Mouse (Mus musculus): ENCODE measurements around the gene Olfr1180. TPM values are rescaled to one million over a fixed set of nuclear protein-coding genes. Genes with fewer than 3 reads are reported as not detected.
"Not testable (repeated sequence)": the region's sequence is repeated elsewhere in the genome, so short reads cannot be mapped to it uniquely, and the experiment has no call there.

The Olfr1180 gene
- polyA plus RNA-seq (2014; fragmentation: Nextera tagmentation; extraction: Ambion mirVana), result not detected in 2 replicates

DNA sequence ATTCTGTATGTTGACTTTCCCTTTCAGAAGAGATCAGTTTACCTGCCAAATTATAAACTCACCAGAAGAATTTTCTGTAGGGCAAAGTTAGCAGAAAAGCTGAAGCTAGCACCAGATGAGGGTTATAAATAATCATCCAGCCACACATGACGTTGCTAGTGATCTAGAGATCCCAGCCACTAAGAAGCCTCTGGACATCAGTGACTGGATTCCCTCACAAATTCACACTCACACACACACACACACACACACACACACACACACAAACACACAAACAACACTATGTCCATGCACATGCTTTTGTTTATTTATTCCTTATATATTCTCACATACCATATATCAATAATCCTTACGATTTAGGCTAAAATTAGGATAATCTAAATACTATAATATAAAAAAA lies at the start of gene Olfr1180:
Gene Olfr1180 (minus strand): TSS at position 101 of the 400 bp plus-strand sequence.
- Histone ChIP-seq H3K4me3 (ENCODE audit: low read depth, low read length) (no peak within 1 kb of the TSS), H3K4me2 (ENCODE audit: low read depth, low read length) (no peak within 1 kb of the TSS), H3K4me1 (ENCODE audit: control insufficient read depth, insufficient read depth, low read length) (no peaks in the 10 kb centered on the region), H3K9ac (replicated peaks; ENCODE audit: low read length) (no peak within 1 kb of the TSS), H3K36me3 (replicated peaks; ENCODE audit: control insufficient read depth, insufficient read depth, low read depth, low read length) (no peaks in the 10 kb centered on the region), H3K27ac (replicated peaks; ENCODE audit: low read depth, low read length) (no peak within 1 kb of the TSS), H3K27me3 (ENCODE audit: control insufficient read depth, insufficient read depth, low read length) (no peaks in the 10 kb centered on the region), H3K9me3 (replicated peaks; ENCODE audit: control insufficient read depth, low read length) (no peaks in the 10 kb centered on the region)
- DNase-seq (ENCODE audit: low spot score) (no peak), ATAC-seq (replicated peaks; ENCODE audit: insufficient number of reproducible peaks, low FRiP score, low TSS enrichment, low read depth) (no peak)
- 79% methylated on average over 2 of the region's 2 CpGs for WGBS

DNA sequence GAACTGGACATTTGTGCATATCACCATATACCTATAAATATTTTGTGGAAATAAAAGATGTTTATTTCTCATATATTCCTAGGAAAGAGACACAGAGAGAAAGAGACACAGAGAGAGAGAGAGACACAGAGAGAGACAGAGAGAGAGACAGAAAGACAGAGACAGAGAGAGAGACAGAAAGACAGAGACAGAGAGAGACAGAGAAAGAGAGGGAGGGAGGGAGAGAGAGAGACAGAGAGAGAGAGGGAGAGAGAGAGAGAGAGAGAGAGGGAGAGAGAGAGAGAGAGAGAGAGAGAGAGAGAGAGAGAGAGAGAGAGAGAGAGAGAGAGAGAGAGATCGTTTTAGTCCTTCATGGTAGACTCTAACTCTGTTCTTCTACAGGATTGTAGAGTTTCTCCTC lies 35.6 kb upstream of the Olfr1180 start, which contains the start of gene Olfr1183:
Gene Olfr1183 (plus strand): TSS at position 301 of the 400 bp plus-strand sequence.
- not testable (repeated sequence) for H3K9me3 ChIP-seq (replicated peaks; ENCODE audit: control insufficient read depth, low read length); H3K27me3 ChIP-seq (ENCODE audit: control insufficient read depth, insufficient read depth, low read length); DNase-seq (ENCODE audit: low spot score); H3K27ac ChIP-seq (replicated peaks; ENCODE audit: low read depth, low read length); H3K9ac ChIP-seq (replicated peaks; ENCODE audit: low read length); H3K4me3 ChIP-seq (ENCODE audit: low read depth, low read length); H3K36me3 ChIP-seq (replicated peaks; ENCODE audit: control insufficient read depth, insufficient read depth, low read depth, low read length); ATAC-seq (replicated peaks; ENCODE audit: insufficient number of reproducible peaks, low FRiP score, low TSS enrichment, low read depth); H3K4me1 ChIP-seq (ENCODE audit: control insufficient read depth, insufficient read depth, low read length); H3K4me2 ChIP-seq (ENCODE audit: low read depth, low read length)
- 85% methylated on average over 1 of the region's 1 CpGs for WGBS

DNA sequence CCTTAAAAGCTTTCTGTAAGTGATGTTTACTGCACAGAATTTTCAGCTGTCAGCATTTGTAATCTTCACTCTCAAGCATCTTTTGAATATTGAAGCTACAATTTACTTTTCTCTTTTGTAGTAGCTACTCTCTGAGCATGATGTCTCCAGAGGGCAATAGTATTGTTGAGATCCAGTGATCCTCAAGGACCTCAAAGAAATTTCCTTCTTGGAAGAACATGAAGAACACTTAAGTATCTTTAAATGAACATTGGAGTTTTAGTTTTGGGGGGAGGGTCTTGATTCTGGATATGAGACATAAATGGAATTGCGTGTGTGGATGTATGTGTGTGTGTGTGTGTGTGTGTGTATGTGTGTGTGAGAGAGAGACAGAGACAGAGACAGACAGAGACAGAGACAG lies 30.1 kb upstream of the Olfr1180 start, which contains the start of gene Gm13757:
Gene Gm13757 (minus strand): TSS at position 101 of the 400 bp plus-strand sequence.
- H3K36me3 ChIP-seq (replicated peaks; ENCODE audit: control insufficient read depth, insufficient read depth, low read depth, low read length), result no peaks in the 10 kb centered on the region
- no peak within 1 kb of the TSS for H3K4me2 ChIP-seq (ENCODE audit: low read depth, low read length)
- H3K9me3 ChIP-seq (replicated peaks; ENCODE audit: control insufficient read depth, low read length), result no peaks in the 10 kb centered on the region
- ATAC-seq (replicated peaks; ENCODE audit: insufficient number of reproducible peaks, low FRiP score, low TSS enrichment, low read depth) (no peak), DNase-seq (ENCODE audit: low spot score) (no peak)
- WGBS, result 92% methylated on average over 1 of the region's 1 CpGs
- H3K27me3 ChIP-seq (ENCODE audit: control insufficient read depth, insufficient read depth, low read length), result no peaks in the 10 kb centered on the region
- H3K27ac ChIP-seq (replicated peaks; ENCODE audit: low read depth, low read length), result no peak within 1 kb of the TSS
- H3K4me3 ChIP-seq (ENCODE audit: low read depth, low read length), result no peak within 1 kb of the TSS
- no peak within 1 kb of the TSS for H3K9ac ChIP-seq (replicated peaks; ENCODE audit: low read length)
- no peaks in the 10 kb centered on the region for H3K4me1 ChIP-seq (ENCODE audit: control insufficient read depth, insufficient read depth, low read length)

DNA sequence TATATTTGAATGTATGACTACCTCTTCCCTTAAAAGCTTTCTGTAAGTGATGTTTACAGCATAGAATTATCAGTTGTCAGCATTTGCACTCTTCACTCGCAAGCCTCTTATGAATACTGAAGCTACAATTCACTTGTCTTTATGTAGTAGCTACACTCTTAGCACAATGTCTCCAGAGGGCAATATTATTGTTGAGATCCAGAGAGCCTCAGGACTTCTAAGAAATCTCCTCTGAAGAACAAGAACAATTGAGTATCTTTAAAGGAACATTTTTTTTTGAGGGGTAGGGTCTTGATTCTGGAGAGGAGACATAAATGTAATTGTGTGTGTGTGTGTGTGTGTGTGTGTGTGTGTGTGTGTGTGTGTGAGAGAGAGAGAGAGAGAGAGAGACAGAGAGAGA lies 7.1 kb upstream of the Olfr1180 start, which contains the start of gene Olfr1181:
Gene Olfr1181 (minus strand): TSS at position 101 of the 400 bp plus-strand sequence.
- Histone ChIP-seq H3K27me3 (ENCODE audit: control insufficient read depth, insufficient read depth, low read length) (no peaks in the 10 kb centered on the region), H3K4me1 (ENCODE audit: control insufficient read depth, insufficient read depth, low read length) (no peaks in the 10 kb centered on the region), H3K4me3 (ENCODE audit: low read depth, low read length) (no peak within 1 kb of the TSS), H3K4me2 (ENCODE audit: low read depth, low read length) (no peak within 1 kb of the TSS), H3K9me3 (replicated peaks; ENCODE audit: control insufficient read depth, low read length) (no peaks in the 10 kb centered on the region), H3K9ac (replicated peaks; ENCODE audit: low read length) (no peak within 1 kb of the TSS), H3K27ac (replicated peaks; ENCODE audit: low read depth, low read length) (no peak within 1 kb of the TSS), H3K36me3 (replicated peaks; ENCODE audit: control insufficient read depth, insufficient read depth, low read depth, low read length) (no peaks in the 10 kb centered on the region)
- WGBS, result 85% methylated on average over 1 of the region's 1 CpGs
- ATAC-seq (replicated peaks; ENCODE audit: insufficient number of reproducible peaks, low FRiP score, low TSS enrichment, low read depth), result no peak
- DNase-seq (ENCODE audit: low spot score), result no peak

DNA sequence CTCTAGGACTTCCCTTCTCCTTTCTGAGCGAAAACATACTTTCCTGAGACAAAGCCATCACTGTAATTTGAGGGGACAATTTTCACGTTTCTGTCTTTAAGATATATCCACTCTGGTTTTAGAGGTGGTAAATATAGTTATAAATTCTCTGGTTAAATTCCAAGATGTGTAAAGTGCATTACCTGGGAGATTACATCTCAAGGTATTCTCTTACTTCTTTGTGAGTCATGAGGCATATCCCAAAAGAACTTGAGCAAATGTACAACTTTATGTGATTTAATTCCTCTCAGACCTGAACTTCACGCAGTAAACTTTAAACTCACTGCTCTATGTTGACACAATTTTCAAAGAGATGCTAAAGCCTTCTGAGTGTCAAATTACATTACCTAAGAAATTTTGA lies 12.6 kb downstream of the Olfr1180 start, which contains the start of gene Olfr1179:
Gene Olfr1179 (minus strand): TSS at position 101 of the 400 bp plus-strand sequence.
- Histone ChIP-seq H3K27me3 (ENCODE audit: control insufficient read depth, insufficient read depth, low read length) (no peaks in the 10 kb centered on the region), H3K27ac (replicated peaks; ENCODE audit: low read depth, low read length) (no peak within 1 kb of the TSS), H3K36me3 (replicated peaks; ENCODE audit: control insufficient read depth, insufficient read depth, low read depth, low read length) (no peaks in the 10 kb centered on the region), H3K4me1 (ENCODE audit: control insufficient read depth, insufficient read depth, low read length) (no peaks in the 10 kb centered on the region), H3K4me3 (ENCODE audit: low read depth, low read length) (no peak within 1 kb of the TSS), H3K4me2 (ENCODE audit: low read depth, low read length) (no peak within 1 kb of the TSS), H3K9ac (replicated peaks; ENCODE audit: low read length) (no peak within 1 kb of the TSS), H3K9me3 (replicated peaks; ENCODE audit: control insufficient read depth, low read length) (no peaks in the 10 kb centered on the region)
- no peak for DNase-seq (ENCODE audit: low spot score)
- 78% methylated on average over 3 of the region's 3 CpGs for WGBS
- no peak for ATAC-seq (replicated peaks; ENCODE audit: insufficient number of reproducible peaks, low FRiP score, low TSS enrichment, low read depth)

DNA sequence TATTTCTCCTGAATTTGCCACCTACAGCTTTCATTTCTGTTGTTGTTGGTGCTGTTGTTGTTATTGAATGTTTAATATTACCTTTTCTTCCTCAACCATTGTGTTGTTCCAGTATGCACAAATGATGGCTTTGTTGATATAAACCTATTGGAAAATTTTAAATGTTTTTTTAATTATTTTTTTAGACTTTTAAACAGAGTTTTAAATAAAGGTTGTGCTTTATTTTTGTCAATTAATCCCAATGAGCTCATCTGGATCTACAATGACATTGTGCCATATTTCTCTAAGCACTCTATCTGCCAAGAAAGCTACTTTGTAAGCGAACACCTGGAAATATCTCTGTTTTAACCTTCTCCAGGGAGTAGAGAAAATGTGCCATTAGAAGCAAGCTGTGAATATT lies 32.2 kb downstream of the Olfr1180 start, which contains the start of gene Olfr1178:
Gene Olfr1178 (plus strand): TSS at position 301 of the 400 bp plus-strand sequence.
- Histone ChIP-seq H3K27me3 (ENCODE audit: control insufficient read depth, insufficient read depth, low read length) (no peaks in the 10 kb centered on the region), H3K9me3 (replicated peaks; ENCODE audit: control insufficient read depth, low read length) (no peaks in the 10 kb centered on the region), H3K4me3 (ENCODE audit: low read depth, low read length) (no peak within 1 kb of the TSS), H3K4me1 (ENCODE audit: control insufficient read depth, insufficient read depth, low read length) (no peaks in the 10 kb centered on the region), H3K36me3 (replicated peaks; ENCODE audit: control insufficient read depth, insufficient read depth, low read depth, low read length) (no peaks in the 10 kb centered on the region), H3K9ac (replicated peaks; ENCODE audit: low read length) (no peak within 1 kb of the TSS), H3K4me2 (ENCODE audit: low read depth, low read length) (no peak within 1 kb of the TSS), H3K27ac (replicated peaks; ENCODE audit: low read depth, low read length) (no peak within 1 kb of the TSS)
- WGBS, result 89% methylated on average over 1 of the region's 1 CpGs
- DNase-seq (ENCODE audit: low spot score) (no peak), ATAC-seq (replicated peaks; ENCODE audit: insufficient number of reproducible peaks, low FRiP score, low TSS enrichment, low read depth) (no peak)

Other genes with a start within 250 kb of the Olfr1180 start
- not detected in 2 replicates for gene Olfr1168, start 237.3 kb downstream of the Olfr1180 start, polyA plus RNA-seq (2014; fragmentation: Nextera tagmentation; extraction: Ambion mirVana)
- gene Olfr1170, start 190.8 kb downstream of the Olfr1180 start, polyA plus RNA-seq (2014; fragmentation: Nextera tagmentation; extraction: Ambion mirVana), result not detected in 2 replicates
- not detected in 2 replicates for gene Olfr1173, start 139.3 kb downstream of the Olfr1180 start, polyA plus RNA-seq (2014; fragmentation: Nextera tagmentation; extraction: Ambion mirVana)
- not detected in 2 replicates for gene Olfr1174-ps, start 104.0 kb downstream of the Olfr1180 start, polyA plus RNA-seq (2014; fragmentation: Nextera tagmentation; extraction: Ambion mirVana)
- not detected in 2 replicates for gene Olfr1175-ps, start 91.9 kb downstream of the Olfr1180 start, polyA plus RNA-seq (2014; fragmentation: Nextera tagmentation; extraction: Ambion mirVana)
- gene Olfr1176, start 82.4 kb downstream of the Olfr1180 start, polyA plus RNA-seq (2014; fragmentation: Nextera tagmentation; extraction: Ambion mirVana), result not detected in 2 replicates
- not detected in 2 replicates for gene Olfr1177-ps, start 72.7 kb downstream of the Olfr1180 start, polyA plus RNA-seq (2014; fragmentation: Nextera tagmentation; extraction: Ambion mirVana)
- not detected in 2 replicates for gene Olfr1178, start 32.1 kb downstream of the Olfr1180 start, polyA plus RNA-seq (2014; fragmentation: Nextera tagmentation; extraction: Ambion mirVana)
- gene Olfr1179, start 12.7 kb downstream of the Olfr1180 start, polyA plus RNA-seq (2014; fragmentation: Nextera tagmentation; extraction: Ambion mirVana), result not detected in 2 replicates
- gene Olfr1181, start 7.0 kb upstream of the Olfr1180 start, polyA plus RNA-seq (2014; fragmentation: Nextera tagmentation; extraction: Ambion mirVana), result not detected in 2 replicates
- not detected in 2 replicates for gene Gm13757, start 30.0 kb upstream of the Olfr1180 start, polyA plus RNA-seq (2014; fragmentation: Nextera tagmentation; extraction: Ambion mirVana)
- gene Olfr1183, start 35.7 kb upstream of the Olfr1180 start, polyA plus RNA-seq (2014; fragmentation: Nextera tagmentation; extraction: Ambion mirVana), result not detected in 2 replicates
- gene Olfr1184, start 64.4 kb upstream of the Olfr1180 start, polyA plus RNA-seq (2014; fragmentation: Nextera tagmentation; extraction: Ambion mirVana), result not detected in 2 replicates
- not detected in 2 replicates for gene Olfr1185-ps1, start 74.2 kb upstream of the Olfr1180 start, polyA plus RNA-seq (2014; fragmentation: Nextera tagmentation; extraction: Ambion mirVana)
- not detected in 2 replicates for gene Olfr1186, start 99.4 kb upstream of the Olfr1180 start, polyA plus RNA-seq (2014; fragmentation: Nextera tagmentation; extraction: Ambion mirVana)
- gene Olfr1188, start 137.8 kb upstream of the Olfr1180 start, polyA plus RNA-seq (2014; fragmentation: Nextera tagmentation; extraction: Ambion mirVana), result not detected in 2 replicates
- not detected in 2 replicates for gene Olfr1189, start 167.3 kb upstream of the Olfr1180 start, polyA plus RNA-seq (2014; fragmentation: Nextera tagmentation; extraction: Ambion mirVana)
- not detected in 2 replicates for gene Olfr1191-ps1, start 221.4 kb upstream of the Olfr1180 start, polyA plus RNA-seq (2014; fragmentation: Nextera tagmentation; extraction: Ambion mirVana)
- gene Olfr1192-ps1, start 229.4 kb upstream of the Olfr1180 start, polyA plus RNA-seq (2014; fragmentation: Nextera tagmentation; extraction: Ambion mirVana), result not detected in 2 replicates